Mouse (Mus musculus): ENCODE measurements around the gene Scp2d1. TPM values are rescaled to one million over a fixed set of nuclear protein-coding genes. Genes with fewer than 3 reads are reported as not detected.

Scp2d1 gene
- total and polyA plus RNA-seq, 3 experiments: not detected

DNA sequence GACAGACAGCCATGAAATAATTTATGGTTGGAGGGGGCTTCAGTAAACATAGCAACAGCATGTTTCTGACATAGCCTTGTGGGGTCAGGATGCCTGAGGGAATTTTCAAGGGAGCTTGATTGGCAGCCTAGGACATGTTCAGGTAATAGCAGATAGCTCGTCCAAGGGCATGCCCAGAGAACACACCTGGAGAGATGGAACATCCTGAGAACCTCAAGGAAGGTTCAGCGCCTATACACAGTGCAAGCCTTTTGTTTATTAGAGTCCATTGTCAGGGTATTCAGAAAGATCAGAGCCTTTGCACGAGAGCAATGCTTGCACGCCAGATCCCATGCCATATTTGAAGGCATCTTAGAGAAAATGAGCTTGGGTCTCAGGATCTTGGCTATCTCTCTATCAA is 47.8 kb upstream of the Scp2d1 start:
- no peaks in the 10 kb centered on the region for H3K36me3 ChIP-seq (ENCODE audit: control insufficient read depth in 1 of 2, insufficient read depth in 2 of 2, low read length in 2 of 2)
- H3K79me2 ChIP-seq (ENCODE audit: control insufficient read depth, insufficient read depth, low read length, poor library complexity): no peaks in the 10 kb centered on the region
- H3K9ac ChIP-seq (ENCODE audit: control insufficient read depth, low read depth, low read length, poor library complexity, severe bottlenecking): no peak overlapping the region
- H3K27me3 ChIP-seq (ENCODE audit: control insufficient read depth in 1 of 2, insufficient read depth in 2 of 2, low read length in 2 of 2): no peaks in the 10 kb centered on the region
- H3K4me3 ChIP-seq (ENCODE audit: control insufficient read depth in 1 of 2, insufficient read depth in 1 of 2, low read depth in 2 of 2, low read length in 2 of 2): no peak overlapping the region
- no peaks in the 10 kb centered on the region for H3K9me3 ChIP-seq (replicated peaks; ENCODE audit: insufficient read depth, low read length)
- DNase-seq (ENCODE audit: low read depth, low spot score): no peak
- no peak overlapping the region for H3K27ac ChIP-seq (ENCODE audit: control insufficient read depth, low read depth, low read length)
- H3K4me1 ChIP-seq (ENCODE audit: control insufficient read depth in 1 of 2, insufficient read depth in 2 of 2, low read length in 2 of 2): no peaks in the 10 kb centered on the region
- TF ChIP-seq MYC (IDR thresholded peaks at IDR 0.05; ENCODE audit: low read depth, low read length) (no peak), MEF2A (IDR thresholded peaks at IDR 0.05; ENCODE audit: extremely low read depth, insufficient replicate concordance, low read depth, low read length, poor library complexity, severe bottlenecking) (no peak), ZC3H11A (IDR thresholded peaks at IDR 0.05; ENCODE audit: low read depth, low read length) (no peak), ZKSCAN1 (IDR thresholded peaks at IDR 0.05; ENCODE audit: low read depth, low read length) (no peak), ZMIZ1 (IDR thresholded peaks at IDR 0.05; ENCODE audit: low read depth, low read length) (no peak), GABPA (IDR thresholded peaks at IDR 0.05; ENCODE audit: low read depth, low read length) (no peak), TBP (IDR thresholded peaks at IDR 0.05; ENCODE audit: low read depth, low read length) (no peak), MAX (IDR thresholded peaks at IDR 0.05; ENCODE audit: low read length) (no peak)

DNA sequence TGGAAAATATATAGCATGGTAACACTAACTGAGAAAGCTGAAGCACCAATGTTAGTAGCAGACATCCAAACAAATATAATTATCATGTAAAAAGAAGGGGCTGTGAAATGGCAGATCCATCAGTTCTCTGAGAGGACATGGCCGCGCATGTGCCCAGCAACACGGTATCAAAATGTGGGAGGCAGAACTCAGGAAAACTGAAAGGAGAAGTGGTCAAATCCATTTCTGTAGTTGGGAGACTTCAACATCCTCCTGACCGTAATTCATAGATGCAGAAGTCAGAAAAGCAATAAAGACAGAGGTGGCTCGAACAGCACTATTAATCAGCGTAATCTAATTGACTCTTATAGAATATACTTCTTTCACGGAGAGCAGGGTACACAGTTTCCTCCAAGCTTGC is 44.2 kb upstream of the Scp2d1 start:
- Histone ChIP-seq H3K4me3 (ENCODE audit: control insufficient read depth in 1 of 2, insufficient read depth in 1 of 2, low read depth in 2 of 2, low read length in 2 of 2) (no peak overlapping the region), H3K9me3 (replicated peaks; ENCODE audit: insufficient read depth, low read length) (no peaks in the 10 kb centered on the region), H3K79me2 (ENCODE audit: control insufficient read depth, insufficient read depth, low read length, poor library complexity) (no peaks in the 10 kb centered on the region), H3K9ac (ENCODE audit: control insufficient read depth, low read depth, low read length, poor library complexity, severe bottlenecking) (no peak overlapping the region), H3K4me1 (ENCODE audit: control insufficient read depth in 1 of 2, insufficient read depth in 2 of 2, low read length in 2 of 2) (no peaks in the 10 kb centered on the region), H3K27me3 (ENCODE audit: control insufficient read depth in 1 of 2, insufficient read depth in 2 of 2, low read length in 2 of 2) (no peaks in the 10 kb centered on the region), H3K27ac (ENCODE audit: control insufficient read depth, low read depth, low read length) (no peak overlapping the region), H3K36me3 (ENCODE audit: control insufficient read depth in 1 of 2, insufficient read depth in 2 of 2, low read length in 2 of 2) (no peaks in the 10 kb centered on the region)
- DNase-seq (ENCODE audit: low read depth, low spot score): no peak
- TF ChIP-seq GATA1 (IDR thresholded peaks at IDR 0.05; ENCODE audit: low read depth, low read length) (no peak), SMC3 (IDR thresholded peaks at IDR 0.05; ENCODE audit: low read depth, low read length) (no peak), POLR2AphosphoS2 (IDR thresholded peaks at IDR 0.05; ENCODE audit: low read length) (no peak), TAL1 (IDR thresholded peaks at IDR 0.05; ENCODE audit: low read length) (no peak), EP300 (IDR thresholded peaks at IDR 0.05; ENCODE audit: low read depth in 1 of 2, low read length in 2 of 2) (no peak), USF1 (IDR thresholded peaks at IDR 0.05; ENCODE audit: low read depth, low read length) (no peak)

DNA sequence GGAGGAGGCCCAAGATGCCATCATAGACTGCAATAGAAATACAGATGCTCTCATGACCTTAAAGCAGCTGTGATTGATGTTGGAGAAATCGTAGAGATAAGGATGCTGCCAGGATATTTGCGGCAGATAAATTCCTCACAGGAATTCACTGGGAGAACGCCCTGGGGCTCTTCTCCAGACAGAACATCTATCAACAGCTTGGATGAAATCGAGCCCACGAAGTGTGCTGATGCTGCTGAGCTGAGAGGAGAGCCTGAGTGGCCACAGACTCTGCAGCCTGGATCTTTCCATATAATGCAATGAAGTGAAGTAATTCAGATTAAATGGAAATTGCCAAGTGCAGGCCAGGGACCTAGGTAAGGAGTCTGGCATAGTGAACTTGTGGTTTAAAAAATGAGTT is 42.7 kb upstream of the Scp2d1 start:
- no peaks in the 10 kb centered on the region for H3K4me1 ChIP-seq (ENCODE audit: control insufficient read depth in 1 of 2, insufficient read depth in 2 of 2, low read length in 2 of 2)
- no peaks in the 10 kb centered on the region for H3K79me2 ChIP-seq (ENCODE audit: control insufficient read depth, insufficient read depth, low read length, poor library complexity)
- no peak overlapping the region for H3K9ac ChIP-seq (ENCODE audit: control insufficient read depth, low read depth, low read length, poor library complexity, severe bottlenecking)
- TF ChIP-seq NRF1 (IDR thresholded peaks at IDR 0.05; ENCODE audit: insufficient read depth, low read depth, low read length, poor library complexity, severe bottlenecking) (no peak), MEF2A (IDR thresholded peaks at IDR 0.05; ENCODE audit: extremely low read depth, insufficient replicate concordance, low read depth, low read length, poor library complexity, severe bottlenecking) (no peak), NELFE (IDR thresholded peaks at IDR 0.05; ENCODE audit: low read depth, low read length) (no peak)
- no peak for DNase-seq (ENCODE audit: low read depth, low spot score)
- no peak overlapping the region for H3K4me3 ChIP-seq (ENCODE audit: control insufficient read depth in 1 of 2, insufficient read depth in 1 of 2, low read depth in 2 of 2, low read length in 2 of 2)
- no peaks in the 10 kb centered on the region for H3K9me3 ChIP-seq (replicated peaks; ENCODE audit: insufficient read depth, low read length)
- no peaks in the 10 kb centered on the region for H3K27me3 ChIP-seq (ENCODE audit: control insufficient read depth in 1 of 2, insufficient read depth in 2 of 2, low read length in 2 of 2)
- no peaks in the 10 kb centered on the region for H3K36me3 ChIP-seq (ENCODE audit: control insufficient read depth in 1 of 2, insufficient read depth in 2 of 2, low read length in 2 of 2)
- no peak overlapping the region for H3K27ac ChIP-seq (ENCODE audit: control insufficient read depth, low read depth, low read length)
